Mouse (Mus musculus) embryonic stem cell, embryonic (primary cell): Measurements from ENCODE around the gene Neurog3.

Experiments used
- CTCF ChIA-PET, 4 experiments: fragments of 300-600 bp in 2 of 4; fragments of 350-600 bp in 2 of 4; sonication (Branson Sonifier 250); formaldehyde crosslinking; loops; one replicate each; lab custom pipeline; 2022; ENCODE audit warnings: inconsistent platforms in 2 of 4; lab: Charles Lee
- POLR2A ChIA-PET, 4 experiments: fragments of 300-600 bp in 2 of 4; fragments of 350-600 bp in 2 of 4; sonication (Branson Sonifier 250); formaldehyde crosslinking; loops; one replicate each; lab custom pipeline; 2022; ENCODE audit warnings: antibody characterized with exemption in 4 of 4, inconsistent platforms in 1 of 4; lab: Charles Lee

Gene Neurog3

DNA sequence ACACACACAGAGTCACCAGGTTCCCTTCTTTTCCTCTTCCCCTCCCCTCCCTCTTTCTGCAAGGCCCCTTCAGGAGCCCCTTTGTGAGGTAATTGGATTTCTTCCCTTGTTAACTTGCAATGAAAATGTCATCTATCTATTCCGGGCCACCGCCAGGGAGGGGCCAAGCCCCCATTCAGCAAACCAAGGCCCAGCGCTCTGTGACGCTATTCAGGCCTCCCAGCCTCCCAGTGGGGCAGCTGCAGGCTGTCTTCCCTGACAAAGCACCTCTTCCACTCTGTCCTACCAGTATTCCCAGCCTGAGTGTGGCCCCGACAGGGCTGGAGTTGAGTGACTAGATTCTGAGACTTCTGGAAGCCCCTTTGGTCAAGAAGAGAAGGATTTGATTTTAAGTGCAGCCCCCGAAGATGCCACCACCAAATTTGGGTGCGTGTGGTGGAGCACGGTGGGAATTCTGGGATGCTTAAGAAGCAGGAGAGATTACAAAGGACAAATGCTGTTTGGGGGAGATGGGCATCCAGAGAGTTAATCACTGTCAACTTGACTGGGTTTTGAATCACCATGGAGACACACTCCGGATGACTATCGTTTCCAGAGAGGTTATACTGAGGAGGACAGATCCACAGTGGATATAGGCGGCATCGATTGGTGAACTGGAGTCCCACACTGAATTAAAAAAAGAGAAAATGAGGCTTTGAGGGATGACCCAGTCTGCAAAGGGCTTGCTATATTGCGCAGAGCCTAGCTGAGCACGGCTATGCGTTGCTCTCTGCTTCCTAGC, 41.8 kb downstream of the Neurog3 start:
- ChIA-PET POLR2A (interaction anchor here in 3 of 4 experiments (0.6 to 1.8 kb wide), 7 partner anchors 24 to 64 kb away, joined by 3 to 7 read pairs (median 5); no protein-coding TSS in a partner anchor), CTCF (interaction anchor here (0.6 to 2.7 kb wide), 4 partner anchors 7 to 91 kb away, joined by 3 to 16 read pairs (median 8); no protein-coding TSS in a partner anchor)

DNA sequence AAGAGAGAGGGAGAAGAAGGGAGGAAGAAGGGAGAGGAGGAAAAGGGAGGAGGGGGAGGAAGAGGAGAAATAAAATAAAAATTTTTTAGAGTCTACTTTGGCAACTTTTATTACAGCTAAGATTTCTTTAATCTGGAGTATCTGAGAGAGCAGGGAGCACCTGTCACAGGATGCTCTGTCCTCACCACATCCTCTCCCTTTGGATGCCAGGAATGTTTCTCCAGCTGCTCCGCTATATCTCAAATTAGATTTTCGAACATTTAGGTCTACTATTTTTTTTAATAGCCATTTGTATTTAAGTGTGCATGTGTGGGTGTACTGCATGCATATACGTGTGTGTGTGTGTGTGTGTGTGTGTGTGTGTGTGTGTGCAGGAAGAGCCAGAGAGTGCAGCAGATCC, 47.1 kb downstream of the Neurog3 start:
- CTCF ChIA-PET, result interaction anchor here in 2 of 4 experiments (0.6 to 3.7 kb wide), 5 partner anchors 44 to 81 kb away, joined by 3 to 37 read pairs (median 4); no protein-coding TSS in a partner anchor
- POLR2A ChIA-PET, result interaction anchor here in 2 of 4 experiments (1.0 to 2.1 kb wide), 5 partner anchors 44 to 270 kb away, joined by 3 to 6 read pairs (median 4); partner anchors contain the start of genes Neurog3 (in 1 of the 2) and Supv3l1 (in 1 of the 2)

DNA sequence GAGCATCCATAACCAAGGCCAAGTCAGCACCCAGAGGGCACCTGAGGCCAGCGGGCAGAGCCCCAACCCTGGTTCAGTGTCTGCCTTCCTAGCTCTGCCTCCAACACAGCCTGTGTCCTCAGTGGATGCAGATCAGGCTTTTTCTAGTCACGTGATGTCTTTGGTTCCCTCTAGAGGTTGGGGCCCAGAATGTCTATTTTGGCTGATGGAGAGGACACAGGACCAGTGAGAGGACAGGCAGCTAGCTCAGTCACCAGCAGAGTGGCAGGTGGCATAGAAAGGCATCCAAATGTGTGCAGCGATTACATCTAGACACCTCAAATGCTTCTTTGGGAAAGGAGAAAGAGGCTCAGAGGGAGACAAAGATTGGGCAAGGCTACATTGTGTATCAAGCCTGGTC, 48.8 kb downstream of the Neurog3 start:
- ChIA-PET CTCF (interaction anchor here (0.5 to 4.0 kb wide), 34 partner anchors 9 to 440 kb away, joined by 3 to 84 read pairs (median 6); partner anchors contain the start of gene Neurog3 (in 2 of the 4)), POLR2A (interaction anchor here in 2 of 4 experiments (0.6 to 1.6 kb wide), 4 partner anchors 23 to 50 kb away, joined by 3 to 5 read pairs (median 3); no protein-coding TSS in a partner anchor)

DNA sequence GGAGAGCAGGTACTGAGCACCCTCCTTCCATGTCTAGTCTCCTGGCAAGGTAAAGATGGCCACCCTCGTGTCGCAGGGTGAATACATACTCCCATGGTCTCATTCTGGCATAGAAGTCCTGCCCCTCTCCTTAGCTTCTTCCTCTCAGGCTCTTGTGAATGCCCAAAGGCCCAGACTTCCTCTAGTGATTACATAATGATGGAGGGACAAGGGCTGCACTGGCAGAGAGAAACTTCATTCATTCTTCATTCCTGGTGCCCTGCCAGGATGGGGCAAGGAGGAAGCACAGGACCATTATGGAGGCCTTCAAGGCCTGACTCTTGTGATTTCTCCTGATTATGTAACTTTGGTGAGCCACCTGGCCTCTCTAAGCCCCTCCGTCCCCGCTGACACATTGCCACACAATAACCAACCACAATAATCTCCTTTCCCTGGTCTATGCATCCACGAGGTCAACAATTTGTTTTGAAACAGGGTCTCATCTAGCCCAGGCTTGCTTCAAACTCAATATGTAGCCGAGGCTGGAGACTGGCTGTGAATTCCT, 49.7 kb downstream of the Neurog3 start:
- ChIA-PET CTCF (interaction anchor here (0.5 to 4.0 kb wide), 80 partner anchors 8 to 503 kb away, joined by 3 to 84 read pairs (median 4); partner anchors contain the start of genes Neurog3 (in 2 of the 4), Sar1a (in 1 of the 4) and Tacr2 (in 1 of the 4)), POLR2A (interaction anchor here (0.7 to 1.6 kb wide), 10 partner anchors 9 to 966 kb away, joined by 3 to 5 read pairs (median 3); no protein-coding TSS in a partner anchor)

DNA sequence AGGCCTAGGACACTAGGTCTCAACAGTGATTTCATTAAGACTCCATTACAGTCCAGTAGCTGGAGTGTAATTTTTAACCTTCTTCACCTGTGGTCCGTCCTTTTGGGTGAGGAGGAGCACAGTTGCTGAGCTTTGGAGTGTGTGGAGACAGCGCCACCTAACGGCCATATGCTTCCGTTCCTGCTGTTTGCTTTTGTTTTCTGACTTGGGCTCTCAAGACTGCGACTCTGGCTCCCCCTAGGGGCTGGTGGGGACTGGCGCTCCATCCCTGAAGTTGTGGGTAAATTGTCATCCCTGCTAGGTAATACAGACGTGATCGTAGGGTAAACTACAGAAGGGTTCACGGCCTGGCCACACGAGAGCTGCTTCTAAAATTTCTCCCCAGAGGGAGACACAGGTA, 50.2 kb downstream of the Neurog3 start:
- CTCF ChIA-PET, result interaction anchor here (0.6 to 4.0 kb wide), 78 partner anchors 8 to 503 kb away, joined by 3 to 84 read pairs (median 4); partner anchors contain the start of genes Neurog3 (in 2 of the 4), Sar1a (in 1 of the 4) and Tacr2 (in 1 of the 4)
- POLR2A ChIA-PET, result interaction anchor here (0.7 to 1.6 kb wide), 11 partner anchors 10 to 967 kb away, joined by 3 to 5 read pairs (median 3); no protein-coding TSS in a partner anchor
